Mouse (Mus musculus): ENCODE measurements at regions not wholly inside any gene's neighbourhood (a gene's known extent, or its start where the extent isn't known, plus 50 kb on each side); places are given as distances from the start of the nearest gene placed in this dataset.

- TF ChIP-seq CTCF (conservative IDR thresholded peaks at IDR 0.05; ENCODE audit: insufficient read depth, insufficient read length, low read depth, low read length) (no peak), POLR2A (IDR thresholded peaks at IDR 0.05; ENCODE audit: low read depth, low read length) (no peak)
These were observed 214.5 kb upstream of the Il12b start for GRCm38 (mm10) chr11:44185218-44185890.
